ENCODE assay signal across 8 mouse cellular contexts in the genomic region with DNA sequence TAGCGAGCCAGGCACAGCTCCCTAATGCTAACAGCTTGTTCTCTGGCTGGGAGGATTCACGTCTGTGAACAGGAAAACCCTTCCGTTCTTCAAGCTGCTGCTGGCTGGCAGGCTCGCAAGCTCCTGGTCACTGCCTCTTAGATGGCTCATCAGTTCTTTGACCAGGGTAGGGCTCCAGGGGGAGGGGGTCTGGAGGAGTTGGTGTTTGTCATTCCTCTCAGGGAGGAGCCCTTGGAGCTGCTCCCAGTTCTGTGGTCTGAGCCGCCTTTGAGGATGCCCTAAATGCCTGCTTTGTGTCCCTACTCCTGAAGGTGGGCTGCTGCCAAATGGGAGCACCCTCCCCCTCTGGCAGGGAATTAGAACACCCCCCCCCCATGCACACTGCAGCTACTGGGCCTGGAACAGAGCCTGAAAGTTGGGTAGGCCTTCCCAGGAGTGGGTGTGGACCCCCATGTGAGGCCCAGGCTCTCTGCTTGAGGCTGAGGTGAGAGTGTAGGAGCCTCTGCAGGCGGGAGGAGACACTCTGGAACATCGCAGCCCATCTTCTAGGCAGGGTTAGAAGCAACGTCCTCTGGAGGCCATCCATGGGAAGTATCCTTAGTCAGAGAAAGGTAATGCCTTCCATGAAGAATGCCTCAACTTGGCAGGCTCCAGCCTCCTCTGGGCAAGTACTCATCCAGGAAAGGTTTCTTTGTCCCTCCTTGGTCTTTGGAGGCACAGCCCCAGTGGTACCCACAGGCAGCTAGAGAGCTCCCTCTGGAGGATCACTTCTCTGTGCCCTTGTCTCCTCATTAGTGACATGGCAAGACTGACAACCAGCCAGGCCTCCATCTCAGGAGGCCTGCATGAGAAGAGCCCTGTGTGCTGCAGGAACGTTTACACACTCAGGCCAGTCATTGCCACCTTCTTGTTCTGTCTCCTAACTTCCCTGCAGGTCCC. TPM values are rescaled to one million over a fixed set of nuclear protein-coding genes. Genes with fewer than 3 reads are reported as not detected.
DNase-seq lines count a peak whose midpoint lies in the region; ATAC-seq lines count a peak whose summit lies in the region.

No protein-coding gene starts in this region.

- ATAC-seq in heart, embryonic 13.5 days (ENCODE audit: extremely low read depth, insufficient number of reproducible peaks, low FRiP score, low TSS enrichment) = 0 out of 2 replicates have a peak, but pooled peaks have one; percentile 25
- no peak for ATAC-seq in heart, embryonic 11.5 days (replicated peaks; ENCODE audit: insufficient number of reproducible peaks, low FRiP score, low TSS enrichment)
- ATAC-seq in forebrain, embryonic 15.5 days (replicated peaks) = peak; percentile 65
- ATAC-seq in midbrain, embryonic 16.5 days = peak; percentile 78
- no peak for ATAC-seq in activated CD4-positive, CD25-positive, alpha-beta regulatory T cell, adult 4 months

- H3K36me3 ChIP-seq in heart, embryonic 13.5 days = no peaks in the 10 kb centered on the region
- H3K36me3 ChIP-seq in heart, embryonic 11.5 days (ENCODE audit: control insufficient read depth, insufficient read depth, low read length) = no peaks in the 10 kb centered on the region
- no peaks in the 10 kb centered on the region for H3K36me3 ChIP-seq in forebrain, embryonic 15.5 days
- H3K36me3 ChIP-seq in midbrain, embryonic 16.5 days (ENCODE audit: control insufficient read depth, insufficient read depth, low read length) = no peaks in the 10 kb centered on the region

- H3K4me3 ChIP-seq in heart, embryonic 13.5 days = no peak overlapping the region
- no peak overlapping the region for H3K4me3 ChIP-seq in heart, embryonic 11.5 days (ENCODE audit: low read depth, low read length)
- H3K4me3 ChIP-seq in forebrain, embryonic 15.5 days = no peak overlapping the region
- H3K4me3 ChIP-seq in midbrain, embryonic 16.5 days (ENCODE audit: low read depth, low read length) = no peak overlapping the region

- peak; percentile 82 for DNase-seq in left cerebral cortex, adult 11 months (ENCODE audit: low spot score)
- no peak for DNase-seq in spleen, adult 18-20 months
- DNase-seq in heart, adult 18-20 months = no peak

- 0 out of 2 replicates have a peak, but pooled peaks cover 3% of the 10 kb centered on the region for H3K4me1 ChIP-seq in heart, embryonic 13.5 days
- H3K4me1 ChIP-seq in heart, embryonic 11.5 days (ENCODE audit: control insufficient read depth, insufficient read depth, low read length) = no peaks in the 10 kb centered on the region
- peaks cover 71% of the 10 kb centered on the region for H3K4me1 ChIP-seq in forebrain, embryonic 15.5 days
- peaks cover 19% of the 10 kb centered on the region for H3K4me1 ChIP-seq in midbrain, embryonic 16.5 days (ENCODE audit: control insufficient read depth, insufficient read depth, low read length)

- H3K9ac ChIP-seq in heart, embryonic 13.5 days = no peak overlapping the region
- no peak overlapping the region for H3K9ac ChIP-seq in heart, embryonic 11.5 days (ENCODE audit: low read depth, low read length)
- H3K9ac ChIP-seq in forebrain, embryonic 15.5 days (replicated peaks) = no peak overlapping the region
- no peak overlapping the region for H3K9ac ChIP-seq in midbrain, embryonic 16.5 days (ENCODE audit: low read depth, low read length)

- WGBS in heart, embryonic 13.5 days = 54% methylated on average over 9 of the region's 9 CpGs
- WGBS in heart, embryonic 11.5 days (ENCODE audit: insufficient replicate concordance) = 56% methylated on average over 9 of the region's 9 CpGs
- WGBS in forebrain, embryonic 15.5 days = 38% methylated on average over 9 of the region's 9 CpGs
- 57% methylated on average over 9 of the region's 9 CpGs for WGBS in midbrain, embryonic 16.5 days

- no peak overlapping the region for H3K4me2 ChIP-seq in heart, embryonic 13.5 days
- no peak overlapping the region for H3K4me2 ChIP-seq in heart, embryonic 11.5 days
- no peak overlapping the region for H3K4me2 ChIP-seq in forebrain, embryonic 15.5 days (replicated peaks)
- H3K4me2 ChIP-seq in midbrain, embryonic 16.5 days (ENCODE audit: low read length) = no peak overlapping the region

- H3K27me3 ChIP-seq in heart, embryonic 13.5 days (replicated peaks) = peaks cover 30% of the 10 kb centered on the region
- H3K27me3 ChIP-seq in heart, embryonic 11.5 days (ENCODE audit: control insufficient read depth, insufficient read depth, low read length) = peaks cover 4% of the 10 kb centered on the region; the same call in 1 of the 2 replicates
- H3K27me3 ChIP-seq in forebrain, embryonic 15.5 days = no peaks in the 10 kb centered on the region
- H3K27me3 ChIP-seq in midbrain, embryonic 16.5 days (ENCODE audit: control insufficient read depth, insufficient read depth, low read depth, low read length) = no peaks in the 10 kb centered on the region; the same call in 1 of the 2 replicates

- H3K27ac ChIP-seq in heart, embryonic 13.5 days (replicated peaks) = no peak overlapping the region
- H3K27ac ChIP-seq in heart, embryonic 11.5 days (ENCODE audit: low read depth, low read length) = no peak overlapping the region
- peak overlapping the region; percentile 58 for H3K27ac ChIP-seq in forebrain, embryonic 15.5 days (replicated peaks)
- peak overlapping the region; percentile 44 for H3K27ac ChIP-seq in midbrain, embryonic 16.5 days (ENCODE audit: low read length)

- H3K9me3 ChIP-seq in heart, embryonic 13.5 days = no peaks in the 10 kb centered on the region
- H3K9me3 ChIP-seq in heart, embryonic 11.5 days (replicated peaks; ENCODE audit: control insufficient read depth, low read length) = no peaks in the 10 kb centered on the region
- no peaks in the 10 kb centered on the region for H3K9me3 ChIP-seq in forebrain, embryonic 15.5 days
- no peaks in the 10 kb centered on the region for H3K9me3 ChIP-seq in midbrain, embryonic 16.5 days (replicated peaks; ENCODE audit: control insufficient read depth, low read length, poor library complexity, severe bottlenecking)

RNA-seq across cellular contexts. Expression of a gene that starts 24.2 kb away (rescaled TPM):
- 3.9 and 5.6 TPM in 2 replicates for polyA plus RNA-seq in heart, embryonic 13.5 days (2015; fragmentation: Nextera tagmentation; extraction: Ambion mirVana)
- 4.1 and 4.7 TPM in 2 replicates for polyA plus RNA-seq in heart, embryonic 11.5 days (2014; fragmentation: Nextera tagmentation; extraction: Ambion mirVana)
- 58.3 and 66.4 TPM in 2 replicates for polyA plus RNA-seq in forebrain, embryonic 15.5 days (2015; fragmentation: Nextera tagmentation; extraction: Ambion mirVana)
- polyA plus RNA-seq in midbrain, embryonic 16.5 days (2015; fragmentation: Nextera tagmentation; extraction: Ambion mirVana) = 103 and 120 TPM in 2 replicates
- total RNA-seq in heart, adult 18-20 months (2021) = 10 to 100 TPM in 1 of 2 experiments, 1 to 10 TPM in 1; 9.7 to 11.0 TPM
- not detected for polyA plus RNA-seq in activated CD4-positive, CD25-positive, alpha-beta regulatory T cell, adult 4 months (2017; shearing (Covaris generic))

RNA-seq across cellular contexts. Expression of a gene that starts 46.4 kb away (rescaled TPM):
- 2.1 and 2.2 TPM in 2 replicates for polyA plus RNA-seq in heart, embryonic 13.5 days (2015; fragmentation: Nextera tagmentation; extraction: Ambion mirVana)
- 1.2 TPM in 2 replicates for polyA plus RNA-seq in heart, embryonic 11.5 days (2014; fragmentation: Nextera tagmentation; extraction: Ambion mirVana)
- polyA plus RNA-seq in forebrain, embryonic 15.5 days (2015; fragmentation: Nextera tagmentation; extraction: Ambion mirVana) = 2.0 TPM in 2 replicates
- polyA plus RNA-seq in midbrain, embryonic 16.5 days (2015; fragmentation: Nextera tagmentation; extraction: Ambion mirVana) = 1.4 and 2.6 TPM in 2 replicates
- 1 to 10 TPM; 2.7 to 3.8 TPM for total RNA-seq in heart, adult 18-20 months (2021)
- polyA plus RNA-seq in activated CD4-positive, CD25-positive, alpha-beta regulatory T cell, adult 4 months (2017; shearing (Covaris generic)) = not detected

RNA-seq across cellular contexts. Expression of a gene that starts 46.6 kb away (rescaled TPM):
- polyA plus RNA-seq in heart, embryonic 13.5 days (2015; fragmentation: Nextera tagmentation; extraction: Ambion mirVana) = 2.3 TPM in 2 replicates
- polyA plus RNA-seq in heart, embryonic 11.5 days (2014; fragmentation: Nextera tagmentation; extraction: Ambion mirVana) = 1.5 and 1.8 TPM in 2 replicates
- 14.3 and 14.7 TPM in 2 replicates for polyA plus RNA-seq in forebrain, embryonic 15.5 days (2015; fragmentation: Nextera tagmentation; extraction: Ambion mirVana)
- polyA plus RNA-seq in midbrain, embryonic 16.5 days (2015; fragmentation: Nextera tagmentation; extraction: Ambion mirVana) = 16.4 and 21.7 TPM in 2 replicates
- total RNA-seq in heart, adult 18-20 months (2021) = 10 to 100 TPM; 11.3 to 12.8 TPM
- polyA plus RNA-seq in activated CD4-positive, CD25-positive, alpha-beta regulatory T cell, adult 4 months (2017; shearing (Covaris generic)) = under 1 TPM; 0.18 to 0.29 TPM

Comparison
In these comparisons a context has a peak if more than half of its experiments do, and no peak if none do; other contexts are left out.
1. ATAC-seq: peak in heart, embryonic 13.5 days (single experiment), forebrain, embryonic 15.5 days (single experiment) and midbrain, embryonic 16.5 days (single experiment); none in heart, embryonic 11.5 days (single experiment) and activated CD4-positive, CD25-positive, alpha-beta regulatory T cell, adult 4 months (single experiment).
2. H3K27ac ChIP-seq: peak in forebrain, embryonic 15.5 days (single experiment) and midbrain, embryonic 16.5 days (single experiment); none in heart, embryonic 13.5 days (single experiment) and heart, embryonic 11.5 days (single experiment).